In the genomic region with DNA sequence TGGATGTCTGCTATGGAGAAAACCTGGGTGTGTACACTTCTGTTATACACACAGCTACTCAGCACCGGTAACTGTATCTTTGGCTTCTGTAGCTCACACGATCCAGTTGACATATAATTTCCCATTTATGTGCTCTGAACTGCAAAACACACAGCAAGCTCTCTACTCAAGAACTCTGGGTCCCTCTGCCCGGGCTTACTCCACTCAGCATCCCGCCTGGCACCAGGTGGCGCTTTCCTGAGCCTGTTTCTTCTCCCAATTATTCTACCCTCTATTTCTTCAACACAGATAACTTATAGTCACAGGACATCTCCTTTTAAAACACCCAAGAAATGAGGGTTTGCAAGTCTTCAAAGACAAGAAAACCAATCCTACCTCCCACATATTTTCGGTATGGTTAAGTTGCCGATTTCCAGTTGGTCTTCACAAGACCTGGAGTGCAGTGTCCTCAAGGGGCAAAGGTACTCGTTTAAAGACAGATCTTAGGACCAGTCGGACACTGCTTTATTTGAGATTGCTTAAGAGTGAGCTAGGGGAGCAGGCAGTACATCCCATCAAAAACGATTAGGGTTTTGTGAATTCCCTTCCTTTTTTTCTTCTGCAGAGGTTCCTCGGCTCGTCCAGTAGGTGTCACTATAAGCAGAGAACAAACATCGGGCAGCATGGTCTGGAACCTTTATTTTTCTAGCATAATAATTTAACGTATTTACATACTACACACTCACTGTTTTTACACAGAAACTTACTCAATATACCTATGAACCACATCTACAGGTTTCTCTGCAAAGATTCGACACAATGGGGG, we compare ENCODE assay signal across 10 mouse cellular contexts. TPM values are rescaled to one million over a fixed set of nuclear protein-coding genes. Genes with fewer than 3 reads are reported as not detected.
DNase-seq lines count a peak whose midpoint lies in the region; ATAC-seq and TF ChIP-seq lines count a peak whose summit lies in the region.
"Had no signal": no experiment of that assay in that cellular context is flagged by ENCODE, and none has a peak within 500 bp of the region (broad histone marks: within the 10 kb centered on the region; RNA-seq: fewer than 3 reads in every experiment).

No protein-coding gene starts in this region.

- ATAC-seq in lung, embryonic 14.5 days (ENCODE audit: insufficient read depth): peak; percentile 26; the same call in 1 of the 2 replicates
- peak; percentile 48 for ATAC-seq in forebrain, embryonic 14.5 days

- peaks cover 21% of the 10 kb centered on the region; the same call in 1 of the 2 replicates for H3K36me3 ChIP-seq in lung, embryonic 14.5 days (ENCODE audit: insufficient read depth)
- peaks cover 17% of the 10 kb centered on the region for H3K36me3 ChIP-seq in forebrain, embryonic 14.5 days (ENCODE audit: control insufficient read depth, insufficient read depth, low read length)

- WGBS in lung, embryonic 14.5 days: 47% methylated on average over 15 of the region's 15 CpGs
- 51% methylated on average over 15 of the region's 15 CpGs for WGBS in forebrain, embryonic 14.5 days

- no peak overlapping the region for H3K27ac ChIP-seq in lung, embryonic 14.5 days (ENCODE audit: low read depth)
- H3K27ac ChIP-seq in forebrain, embryonic 14.5 days (ENCODE audit: low read depth, low read length): no peak overlapping the region
- H3K27ac ChIP-seq: heart, embryonic 13.5 days had no signal

- peaks cover 14% of the 10 kb centered on the region for H3K4me1 ChIP-seq in lung, embryonic 14.5 days (ENCODE audit: insufficient read depth)
- peaks cover 13% of the 10 kb centered on the region for H3K4me1 ChIP-seq in forebrain, embryonic 14.5 days (ENCODE audit: control insufficient read depth, insufficient read depth, low read length)

- no peaks in the 10 kb centered on the region for H3K9me3 ChIP-seq in lung, embryonic 14.5 days (ENCODE audit: low read depth, low read length)
- H3K9me3 ChIP-seq in forebrain, embryonic 14.5 days (replicated peaks; ENCODE audit: control insufficient read depth, low read length): no peaks in the 10 kb centered on the region
- H3K9me3 ChIP-seq: heart, embryonic 13.5 days had no signal

- no peaks in the 10 kb centered on the region for H3K27me3 ChIP-seq in lung, embryonic 14.5 days (ENCODE audit: insufficient read depth, low read length)
- no peaks in the 10 kb centered on the region for H3K27me3 ChIP-seq in forebrain, embryonic 14.5 days (replicated peaks; ENCODE audit: control insufficient read depth, insufficient read depth, low read length)
- H3K27me3 ChIP-seq: heart, embryonic 13.5 days had no signal

- peak; percentile 55 for DNase-seq in cerebellum, adult 9-10 months
- no peak for DNase-seq in cerebellum, adult 11-12 months
- DNase-seq in lung, embryonic 14.5 days: peak; percentile 78
- no peak for DNase-seq in lung, adult 18-20 months
- DNase-seq in forebrain, embryonic 14.5 days (ENCODE audit: low spot score): peak; percentile 70
- DNase-seq in lung, postnatal 10 days: peak; percentile 55
- no peak for DNase-seq in testis, postnatal 10 days (ENCODE audit: low spot score)
- no peak for DNase-seq in ovary, postnatal 36 days (ENCODE audit: low spot score)

- H3K4me3 ChIP-seq in lung, embryonic 14.5 days (ENCODE audit: low read depth, low read length): no peak overlapping the region
- no peak overlapping the region for H3K4me3 ChIP-seq in forebrain, embryonic 14.5 days (ENCODE audit: low read depth, low read length)
- H3K4me3 ChIP-seq: heart, embryonic 13.5 days; myocyte had no signal

- no peak overlapping the region for H3K9ac ChIP-seq in lung, embryonic 14.5 days
- H3K9ac ChIP-seq in forebrain, embryonic 14.5 days (ENCODE audit: low read length): no peak overlapping the region
- H3K9ac ChIP-seq: heart, embryonic 13.5 days had no signal

- peak; percentile 67 for TF ChIP-seq CTCF in lung, embryonic 14.5 days (IDR thresholded peaks at IDR 0.05; ENCODE audit: low read depth)

- no peak overlapping the region for H3K4me2 ChIP-seq in lung, embryonic 14.5 days
- H3K4me2 ChIP-seq in forebrain, embryonic 14.5 days (ENCODE audit: low read length): no peak overlapping the region
- H3K4me2 ChIP-seq: heart, embryonic 13.5 days had no signal

RNA-seq across cellular contexts. Expression of a gene that starts 26.6 kb away (rescaled TPM):
- 17.6 and 18.9 TPM in 2 replicates for polyA plus RNA-seq in lung, embryonic 14.5 days (2014; fragmentation: Nextera tagmentation; extraction: Ambion mirVana)
- 46.5 and 51.1 TPM in 2 replicates for polyA plus RNA-seq in forebrain, embryonic 14.5 days (2014; fragmentation: Nextera tagmentation; extraction: Ambion mirVana)

Comparison
In these comparisons a context has a peak if more than half of its experiments do, and no peak if none do; other contexts are left out.
1. DNase-seq: peak in cerebellum, adult 9-10 months (single experiment), lung, embryonic 14.5 days (single experiment), forebrain, embryonic 14.5 days (single experiment) and lung, postnatal 10 days (single experiment); none in cerebellum, adult 11-12 months (single experiment), lung, adult 18-20 months (0 of 2), testis, postnatal 10 days (single experiment) and ovary, postnatal 36 days (single experiment).